Mouse (Mus musculus) liver, embryonic 11.5 days (tissue): Measurements from ENCODE around the gene Sumo3. TPM values are rescaled to one million over a fixed set of nuclear protein-coding genes. Genes with fewer than 3 reads are reported as not detected.
A peak's percentile ranks its signal among the peaks of the same experiment; 100 is the strongest.

Source experiments
- ATAC-seq: fragments of 200-750 bp; cut with Nextera tagmentation; replicated peaks from 2 replicates; pipeline ENCODE4 v1.8.0; 2017; ENCODE audit warnings: moderate number of reproducible peaks, mild to moderate bottlenecking, moderate TSS enrichment, moderate library complexity; ENCODE audit not compliant: low FRiP score
- DNase-seq: peaks from one replicate; pipeline ENCODE4 v3.0.0-alpha.2; 2017; ENCODE audit warnings: low spot score
- H3K27ac ChIP-seq: fragments of 300-500 bp; sonication (generic); 2 replicates; pipeline ENCODE4 v1.5.1; 2014; ENCODE audit warnings: mild to moderate bottlenecking, low read depth, low read length, control low read depth
- H3K27me3 ChIP-seq: fragments of 300-500 bp; sonication (generic); replicated peaks from 2 replicates; pipeline ENCODE4 v1.6.1; 2014; ENCODE audit warnings: low read length, mixed read lengths; ENCODE audit not compliant: control insufficient read depth, insufficient read depth
- H3K36me3 ChIP-seq: fragments of 300-500 bp; sonication (generic); 2 replicates; pipeline ENCODE4 v1.6.1; 2014; ENCODE audit warnings: mild to moderate bottlenecking, low read length, moderate library complexity, mixed read lengths; ENCODE audit not compliant: control insufficient read depth, insufficient read depth
- H3K4me1 ChIP-seq: fragments of 300-500 bp; sonication (generic); replicated peaks from 2 replicates; pipeline ENCODE4 v1.6.1; 2014; ENCODE audit warnings: low read length, mixed read lengths; ENCODE audit not compliant: control insufficient read depth, insufficient read depth
- H3K4me2 ChIP-seq: fragments of 300-500 bp; sonication (generic); 2 replicates; pipeline ENCODE4 v1.6.1; 2014; ENCODE audit warnings: mild to moderate bottlenecking, control low read depth, moderate library complexity
- H3K4me3 ChIP-seq: fragments of 300-500 bp; sonication (generic); 2 replicates; pipeline ENCODE4 v1.5.1; 2014; ENCODE audit warnings: low read depth, low read length, control low read depth
- H3K9ac ChIP-seq: fragments of 300-500 bp; sonication (generic); 2 replicates; pipeline ENCODE4 v1.6.1; 2014; ENCODE audit warnings: low read depth, low read length, control low read depth
- H3K9me3 ChIP-seq: fragments of 300-500 bp; sonication (generic); 2 replicates; pipeline ENCODE4 v1.6.1; 2016; ENCODE audit warnings: low read length, inconsistent platforms, mixed read lengths; ENCODE audit not compliant: control insufficient read depth
- WGBS: fragments of 180-500 bp; shearing (Covaris S2); extraction: QIAGEN DNeasy Blood & Tissue Kit; methylation state at CpG from one replicate; pipeline ENCODE4 v1.1.7; 2014; 5-methylcytosine and 5-hydroxymethylcytosine counted together
- polyA plus RNA-seq: library from polyadenylated mRNA; unstranded; fragments of >200 nt; fragmentation: Nextera tagmentation; extraction: Ambion mirVana; gene quantifications from 2 replicates; pipeline ENCODE4 v1.2.1, GENCODE M21; 2014

The Sumo3 gene
- polyA plus RNA-seq, 1 experiment from 2014 or later = 249 TPM

GRCm38 (mm10) chr10:77604111-77604510 is 1.8 kb upstream of the Sumo3 start:
- DNase-seq = no peak
- Histone ChIP-seq H3K9me3 (no peaks in the 10 kb centered on the region), H3K4me2 (no peak overlapping the region), H3K4me1 (peaks cover 10% of the 10 kb centered on the region), H3K27ac (no peak overlapping the region), H3K27me3 (no peaks in the 10 kb centered on the region), H3K4me3 (no peak overlapping the region), H3K9ac (no peak overlapping the region), H3K36me3 (peaks cover 6% of the 10 kb centered on the region; the same call in 1 of the 2 replicates)
- WGBS = 89% methylated on average over 6 of the region's 6 CpGs
- no peak for ATAC-seq

DNA sequence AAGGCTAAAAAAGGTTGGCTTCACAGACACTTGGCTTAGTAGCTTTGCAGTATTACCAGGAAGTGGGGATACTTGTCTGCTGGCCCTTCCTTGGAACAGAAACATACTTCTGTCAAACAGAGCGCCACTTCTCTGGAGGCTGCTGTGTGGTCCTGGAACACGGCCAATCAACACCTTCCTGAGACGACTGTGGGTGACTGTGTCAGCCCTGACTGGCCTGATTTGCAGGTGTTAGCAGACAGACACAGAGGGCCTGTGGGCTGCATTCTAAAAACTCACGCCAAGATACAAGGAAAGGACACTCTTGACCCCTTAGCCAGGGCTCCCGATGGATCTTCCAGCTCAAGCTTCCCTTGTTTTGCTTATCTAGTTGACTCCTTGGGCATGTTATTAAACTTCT is 939 bp upstream of the Sumo3 start:
- ATAC-seq (no peak), DNase-seq (no peak)
- 85% methylated on average over 5 of the region's 5 CpGs for WGBS
- H3K4me2 ChIP-seq = no peak overlapping the region
- peaks cover 10% of the 10 kb centered on the region; the same call in 1 of the 2 replicates for H3K36me3 ChIP-seq
- 0 out of 2 replicates have a peak overlapping the region, but pooled peaks have one; percentile 10 for H3K27ac ChIP-seq
- peaks cover 10% of the 10 kb centered on the region for H3K4me1 ChIP-seq
- no peak overlapping the region for H3K9ac ChIP-seq
- H3K4me3 ChIP-seq = no peak overlapping the region
- no peaks in the 10 kb centered on the region for H3K9me3 ChIP-seq
- no peaks in the 10 kb centered on the region for H3K27me3 ChIP-seq

- Histone ChIP-seq H3K27me3 (no peaks in the 10 kb centered on the region), H3K36me3 (peaks cover 12% of the 10 kb centered on the region; the same call in 1 of the 2 replicates), H3K4me3 (peak overlapping the region; percentile 85), H3K9ac (peak overlapping the region; percentile 94), H3K4me1 (peaks cover 10% of the 10 kb centered on the region), H3K4me2 (peak overlapping the region; percentile 97), H3K27ac (peak overlapping the region; percentile 98), H3K9me3 (no peaks in the 10 kb centered on the region)
- peak; percentile 30; the same call in 1 of the 2 replicates for ATAC-seq
- WGBS = 48% methylated on average over 1 of the region's 1 CpGs
- no peak for DNase-seq
Observed at GRCm38 (mm10) chr10:77605368-77605767, 529 bp upstream of the Sumo3 start.

GRCm38 (mm10) chr10:77606855-77607254 is 958 bp downstream of the Sumo3 start:
- peak; percentile 21 for ATAC-seq
- peaks cover 13% of the 10 kb centered on the region for H3K4me1 ChIP-seq

GRCm38 (mm10) chr10:77607441-77607840 is 1.5 kb downstream of the Sumo3 start:
- Histone ChIP-seq H3K36me3 (peaks cover 24% of the 10 kb centered on the region), H3K9ac (peak overlapping the region; percentile 94), H3K27me3 (no peaks in the 10 kb centered on the region), H3K4me3 (peak overlapping the region; percentile 85), H3K4me2 (peak overlapping the region; percentile 97), H3K27ac (peak overlapping the region; percentile 98; the same call in 1 of the 2 replicates), H3K9me3 (no peaks in the 10 kb centered on the region), H3K4me1 (peaks cover 13% of the 10 kb centered on the region)
- ATAC-seq (no peak), DNase-seq (no peak)
- 62% methylated on average over 5 of the region's 5 CpGs for WGBS

More at GRCm38 (mm10) chr10:77606855-77607254, 958 bp downstream of the Sumo3 start:
- no peak for DNase-seq
- no peaks in the 10 kb centered on the region for H3K27me3 ChIP-seq
- H3K9ac ChIP-seq = peak overlapping the region; percentile 94
- no peaks in the 10 kb centered on the region for H3K9me3 ChIP-seq
- H3K36me3 ChIP-seq = peaks cover 24% of the 10 kb centered on the region
- H3K4me3 ChIP-seq = peak overlapping the region; percentile 85
- H3K4me2 ChIP-seq = peak overlapping the region; percentile 97
- H3K27ac ChIP-seq = peak overlapping the region; percentile 98
- WGBS = 22% methylated on average over 7 of the region's 7 CpGs

- Histone ChIP-seq H3K4me1 (peaks cover 13% of the 10 kb centered on the region), H3K36me3 (peaks cover 31% of the 10 kb centered on the region)
Observed at GRCm38 (mm10) chr10:77608589-77608988, 2.7 kb downstream of the Sumo3 start.

GRCm38 (mm10) chr10:77610221-77610961 is 4.5 kb downstream of the Sumo3 start:
- H3K9me3 ChIP-seq = no peaks in the 10 kb centered on the region
- peaks cover 44% of the 10 kb centered on the region for H3K36me3 ChIP-seq
- DNase-seq (no peak), ATAC-seq (no peak)
- no peak overlapping the region for H3K4me2 ChIP-seq
- peaks cover 13% of the 10 kb centered on the region for H3K4me1 ChIP-seq
- H3K27me3 ChIP-seq = no peaks in the 10 kb centered on the region
- no peak overlapping the region for H3K9ac ChIP-seq
- WGBS = 84% methylated on average over 8 of the region's 8 CpGs
- peak overlapping the region; percentile 43; the same call in 1 of the 2 replicates for H3K27ac ChIP-seq
- H3K4me3 ChIP-seq = no peak overlapping the region

More at GRCm38 (mm10) chr10:77608589-77608988, 2.7 kb downstream of the Sumo3 start:
- 90% methylated on average over 8 of the region's 8 CpGs for WGBS
- no peak overlapping the region for H3K4me3 ChIP-seq
- H3K27ac ChIP-seq = no peak overlapping the region
- no peaks in the 10 kb centered on the region for H3K9me3 ChIP-seq
- DNase-seq = no peak
- no peak overlapping the region for H3K4me2 ChIP-seq
- no peaks in the 10 kb centered on the region for H3K27me3 ChIP-seq
- ATAC-seq = no peak
- H3K9ac ChIP-seq = no peak overlapping the region

GRCm38 (mm10) chr10:77613409-77613808 is 7.5 kb downstream of the Sumo3 start:
- no peak overlapping the region for H3K9ac ChIP-seq

GRCm38 (mm10) chr10:77615647-77616046 is 9.8 kb downstream of the Sumo3 start:
- Histone ChIP-seq H3K36me3 (peaks cover 54% of the 10 kb centered on the region), H3K27ac (no peak overlapping the region), H3K27me3 (no peaks in the 10 kb centered on the region), H3K4me2 (no peak overlapping the region), H3K4me3 (no peak overlapping the region), H3K4me1 (peaks cover 6% of the 10 kb centered on the region), H3K9ac (no peak overlapping the region), H3K9me3 (no peaks in the 10 kb centered on the region)
- 86% methylated on average over 8 of the region's 8 CpGs for WGBS
- ATAC-seq (no peak), DNase-seq (no peak)

More at GRCm38 (mm10) chr10:77613409-77613808, 7.5 kb downstream of the Sumo3 start:
- Histone ChIP-seq H3K4me1 (peaks cover 6% of the 10 kb centered on the region), H3K4me3 (no peak overlapping the region), H3K9me3 (no peaks in the 10 kb centered on the region), H3K27me3 (no peaks in the 10 kb centered on the region), H3K27ac (no peak overlapping the region), H3K36me3 (peaks cover 61% of the 10 kb centered on the region), H3K4me2 (no peak overlapping the region)
- no peak for DNase-seq
- 65% methylated on average over 3 of the region's 3 CpGs for WGBS
- ATAC-seq = no peak
